Mouse (Mus musculus): ENCODE results near the gene Gas7. TPM values are rescaled to one million over a fixed set of nuclear protein-coding genes. Genes with fewer than 3 reads are reported as not detected.

The Gas7 gene
- polyA plus RNA-seq, 1 experiment from 2014 or later: 75.1 TPM

- Histone ChIP-seq H3K27me3 (replicated peaks; ENCODE audit: control insufficient read depth, insufficient read depth, low read length) (no peaks in the 10 kb centered on the region), H3K27ac (ENCODE audit: low read length) (no peak overlapping the region), H3K9me3 (ENCODE audit: control insufficient read depth, low read length) (no peaks in the 10 kb centered on the region), H3K4me2 (ENCODE audit: low read length) (no peak overlapping the region), H3K9ac (replicated peaks; ENCODE audit: low read depth, low read length) (no peak overlapping the region), H3K4me1 (replicated peaks; ENCODE audit: control insufficient read depth, insufficient read depth, low read length) (peaks cover 6% of the 10 kb centered on the region), H3K36me3 (ENCODE audit: control insufficient read depth, insufficient read depth) (no peaks in the 10 kb centered on the region), H3K4me3 (replicated peaks; ENCODE audit: low read length) (no peak overlapping the region)
- WGBS: 26% methylated on average over 5 of the region's 5 CpGs
- peak; percentile 62; the same call in 1 of the 2 replicates for ATAC-seq
These were observed 192.5 kb downstream of the Gas7 start for GRCm38 (mm10) chr11:67647745-67648144.

- H3K4me3 ChIP-seq (replicated peaks; ENCODE audit: low read length): no peak overlapping the region
- WGBS: 63% methylated on average over 11 of the region's 11 CpGs
- peak; percentile 44 for ATAC-seq
- no peaks in the 10 kb centered on the region for H3K36me3 ChIP-seq (ENCODE audit: control insufficient read depth, insufficient read depth)
- H3K27me3 ChIP-seq (replicated peaks; ENCODE audit: control insufficient read depth, insufficient read depth, low read length): no peaks in the 10 kb centered on the region
- H3K9ac ChIP-seq (replicated peaks; ENCODE audit: low read depth, low read length): no peak overlapping the region
- peaks cover 13% of the 10 kb centered on the region for H3K4me1 ChIP-seq (replicated peaks; ENCODE audit: control insufficient read depth, insufficient read depth, low read length)
- H3K9me3 ChIP-seq (ENCODE audit: control insufficient read depth, low read length): no peaks in the 10 kb centered on the region
- no peak overlapping the region for H3K27ac ChIP-seq (ENCODE audit: low read length)
- no peak overlapping the region for H3K4me2 ChIP-seq (ENCODE audit: low read length)
These were observed 193.6 kb downstream of the Gas7 start for GRCm38 (mm10) chr11:67648651-67649407.

GRCm38 (mm10) chr11:67649971-67650707 is 194.9 kb downstream of the Gas7 start:
- H3K9ac ChIP-seq (replicated peaks; ENCODE audit: low read depth, low read length): no peak overlapping the region
- no peaks in the 10 kb centered on the region for H3K9me3 ChIP-seq (ENCODE audit: control insufficient read depth, low read length)
- peaks cover 19% of the 10 kb centered on the region for H3K4me1 ChIP-seq (replicated peaks; ENCODE audit: control insufficient read depth, insufficient read depth, low read length)
- no peak overlapping the region for H3K4me3 ChIP-seq (replicated peaks; ENCODE audit: low read length)
- no peak overlapping the region for H3K27ac ChIP-seq (ENCODE audit: low read length)
- no peaks in the 10 kb centered on the region for H3K27me3 ChIP-seq (replicated peaks; ENCODE audit: control insufficient read depth, insufficient read depth, low read length)
- WGBS: 51% methylated on average over 10 of the region's 10 CpGs
- H3K4me2 ChIP-seq (ENCODE audit: low read length): no peak overlapping the region
- no peak for ATAC-seq
- H3K36me3 ChIP-seq (ENCODE audit: control insufficient read depth, insufficient read depth): no peaks in the 10 kb centered on the region

GRCm38 (mm10) chr11:67651731-67652130 is 196.5 kb downstream of the Gas7 start:
- Histone ChIP-seq H3K36me3 (ENCODE audit: control insufficient read depth, insufficient read depth) (no peaks in the 10 kb centered on the region), H3K4me2 (ENCODE audit: low read length) (no peak overlapping the region), H3K4me3 (replicated peaks; ENCODE audit: low read length) (no peak overlapping the region), H3K27ac (ENCODE audit: low read length) (no peak overlapping the region), H3K9me3 (ENCODE audit: control insufficient read depth, low read length) (no peaks in the 10 kb centered on the region), H3K4me1 (replicated peaks; ENCODE audit: control insufficient read depth, insufficient read depth, low read length) (peaks cover 26% of the 10 kb centered on the region), H3K27me3 (replicated peaks; ENCODE audit: control insufficient read depth, insufficient read depth, low read length) (no peaks in the 10 kb centered on the region), H3K9ac (replicated peaks; ENCODE audit: low read depth, low read length) (no peak overlapping the region)
- 71% methylated on average over 6 of the region's 6 CpGs for WGBS
- ATAC-seq: no peak

GRCm38 (mm10) chr11:67652194-67652892 is 197.1 kb downstream of the Gas7 start:
- Histone ChIP-seq H3K4me3 (replicated peaks; ENCODE audit: low read length) (no peak overlapping the region), H3K9ac (replicated peaks; ENCODE audit: low read depth, low read length) (no peak overlapping the region), H3K27ac (ENCODE audit: low read length) (no peak overlapping the region), H3K27me3 (replicated peaks; ENCODE audit: control insufficient read depth, insufficient read depth, low read length) (no peaks in the 10 kb centered on the region), H3K4me1 (replicated peaks; ENCODE audit: control insufficient read depth, insufficient read depth, low read length) (peaks cover 26% of the 10 kb centered on the region), H3K9me3 (ENCODE audit: control insufficient read depth, low read length) (no peaks in the 10 kb centered on the region), H3K4me2 (ENCODE audit: low read length) (no peak overlapping the region), H3K36me3 (ENCODE audit: control insufficient read depth, insufficient read depth) (no peaks in the 10 kb centered on the region)
- 12% methylated on average over 14 of the region's 14 CpGs for WGBS
- ATAC-seq: no peak

GRCm38 (mm10) chr11:67652893-67653255 is 197.6 kb downstream of the Gas7 start:
- Histone ChIP-seq H3K9ac (replicated peaks; ENCODE audit: low read depth, low read length) (no peak overlapping the region), H3K4me1 (replicated peaks; ENCODE audit: control insufficient read depth, insufficient read depth, low read length) (peaks cover 29% of the 10 kb centered on the region), H3K4me2 (ENCODE audit: low read length) (no peak overlapping the region), H3K9me3 (ENCODE audit: control insufficient read depth, low read length) (no peaks in the 10 kb centered on the region), H3K27ac (ENCODE audit: low read length) (no peak overlapping the region), H3K27me3 (replicated peaks; ENCODE audit: control insufficient read depth, insufficient read depth, low read length) (no peaks in the 10 kb centered on the region), H3K36me3 (ENCODE audit: control insufficient read depth, insufficient read depth) (no peaks in the 10 kb centered on the region), H3K4me3 (replicated peaks; ENCODE audit: low read length) (no peak overlapping the region)
- ATAC-seq: no peak
- WGBS: 31% methylated on average over 6 of the region's 6 CpGs

GRCm38 (mm10) chr11:67653521-67654090 is 198.4 kb downstream of the Gas7 start:
- Histone ChIP-seq H3K36me3 (ENCODE audit: control insufficient read depth, insufficient read depth) (no peaks in the 10 kb centered on the region), H3K4me3 (replicated peaks; ENCODE audit: low read length) (no peak overlapping the region), H3K4me1 (replicated peaks; ENCODE audit: control insufficient read depth, insufficient read depth, low read length) (peaks cover 29% of the 10 kb centered on the region), H3K27ac (ENCODE audit: low read length) (no peak overlapping the region), H3K9me3 (ENCODE audit: control insufficient read depth, low read length) (no peaks in the 10 kb centered on the region), H3K27me3 (replicated peaks; ENCODE audit: control insufficient read depth, insufficient read depth, low read length) (no peaks in the 10 kb centered on the region), H3K9ac (replicated peaks; ENCODE audit: low read depth, low read length) (no peak overlapping the region), H3K4me2 (ENCODE audit: low read length) (no peak overlapping the region)
- no peak for ATAC-seq
- WGBS: 88% methylated on average over 9 of the region's 9 CpGs

- Histone ChIP-seq H3K9me3 (ENCODE audit: control insufficient read depth, low read length) (no peaks in the 10 kb centered on the region), H3K36me3 (ENCODE audit: control insufficient read depth, insufficient read depth) (no peaks in the 10 kb centered on the region), H3K4me2 (ENCODE audit: low read length) (no peak overlapping the region), H3K4me3 (replicated peaks; ENCODE audit: low read length) (no peak overlapping the region), H3K27ac (ENCODE audit: low read length) (no peak overlapping the region), H3K4me1 (replicated peaks; ENCODE audit: control insufficient read depth, insufficient read depth, low read length) (peaks cover 29% of the 10 kb centered on the region), H3K27me3 (replicated peaks; ENCODE audit: control insufficient read depth, insufficient read depth, low read length) (no peaks in the 10 kb centered on the region), H3K9ac (replicated peaks; ENCODE audit: low read depth, low read length) (no peak overlapping the region)
- WGBS: 94% methylated on average over 4 of the region's 4 CpGs
- ATAC-seq: no peak
These were observed 199.3 kb downstream of the Gas7 start for GRCm38 (mm10) chr11:67654514-67654913.
